Mouse (Mus musculus) liver, embryonic 14.5 days (tissue): Measurements from ENCODE around the gene Hand1. TPM values are rescaled to one million over a fixed set of nuclear protein-coding genes. Genes with fewer than 3 reads are reported as not detected.
"Not testable (repeated sequence)": the region's sequence is repeated elsewhere in the genome, so short reads cannot be mapped to it uniquely, and the experiment has no call there.

ENCODE experiments used
- ATAC-seq: fragments of 200-750 bp; cut with Nextera tagmentation; 2 replicates; pipeline ENCODE4 v1.8.0; 2017; ENCODE audit warnings: moderate number of reproducible peaks, mild to moderate bottlenecking, moderate library complexity; ENCODE audit not compliant: insufficient read depth
- DNase-seq, 3 experiments: peaks; one replicate each; pipeline ENCODE4 v3.0.0-alpha.2; 2012 to 2013; ENCODE audit warnings: low read depth in 3 of 3, low spot score in 3 of 3
- H3K27ac ChIP-seq: fragments of 300-500 bp; sonication (generic); 2 replicates; pipeline ENCODE4 v1.5.1; 2014; ENCODE audit warnings: moderate library complexity, mild to moderate bottlenecking, control low read depth, inconsistent platforms
- H3K27me3 ChIP-seq: fragments of 300-500 bp; sonication (generic); 2 replicates; pipeline ENCODE4 v1.6.1; 2014; ENCODE audit warnings: mild to moderate bottlenecking, low read length, moderate library complexity; ENCODE audit not compliant: control insufficient read depth, insufficient read depth
- H3K36me3 ChIP-seq: fragments of 300-500 bp; sonication (generic); replicated peaks from 2 replicates; pipeline ENCODE4 v1.6.1; 2014; ENCODE audit warnings: low read depth; ENCODE audit not compliant: control insufficient read depth, insufficient read depth
- H3K4me1 ChIP-seq, 2 experiments: fragments of 200-500 bp in 1 of 2; fragments of 300-500 bp in 1 of 2; sonication (generic) in 1 of 2; replicated peaks; 2 replicates each; pipeline ENCODE4 v1.6.1; 2012 to 2014; ENCODE audit warnings: antibody characterized with exemption in 1 of 2, inconsistent platforms in 1 of 2, low read length in 1 of 2; ENCODE audit not compliant: control insufficient read depth in 2 of 2, insufficient read depth in 2 of 2
- H3K4me2 ChIP-seq: fragments of 300-500 bp; sonication (generic); 2 replicates; pipeline ENCODE4 v1.6.1; 2014; ENCODE audit warnings: low read depth, mild to moderate bottlenecking, control low read depth, moderate library complexity
- H3K4me3 ChIP-seq, 2 experiments: fragments of 200-500 bp in 1 of 2; fragments of 300-500 bp in 1 of 2; sonication (generic) in 1 of 2; 2 replicates each; pipeline ENCODE4 v1.5.1; 2012 to 2014; ENCODE audit warnings: low read depth in 2 of 2, low read length in 2 of 2, mild to moderate bottlenecking in 2 of 2, control low read depth in 1 of 2, inconsistent platforms in 1 of 2, moderate library complexity in 1 of 2; ENCODE audit not compliant: insufficient read depth in 1 of 2
- H3K9ac ChIP-seq: fragments of 300-500 bp; sonication (generic); replicated peaks from 2 replicates; pipeline ENCODE4 v1.6.1; 2014; ENCODE audit warnings: mild to moderate bottlenecking, control low read depth, moderate library complexity
- H3K9me3 ChIP-seq: fragments of 300-500 bp; sonication (generic); 2 replicates; pipeline ENCODE4 v1.6.1; 2016; ENCODE audit warnings: low read length, mixed read lengths; ENCODE audit not compliant: control insufficient read depth
- CTCF ChIP-seq: IDR thresholded peaks from 2 replicates; pipeline ENCODE4 v1.5.1; 2016; ENCODE audit warnings: antibody characterized with exemption, low read depth, control low read depth
- EP300 ChIP-seq: IDR thresholded peaks from 2 replicates; pipeline ENCODE4 v1.6.1; 2016; ENCODE audit warnings: antibody characterized with exemption, low read depth
- WGBS: fragments of 180-500 bp; shearing (Covaris S2); extraction: QIAGEN DNeasy Blood & Tissue Kit; methylation state at CpG from one replicate; pipeline ENCODE4 v1.1.7; 2014; ENCODE audit not compliant: insufficient replicate concordance; 5-methylcytosine and 5-hydroxymethylcytosine counted together
- polyA plus RNA-seq, 2 experiments: library from polyadenylated mRNA; depleted of rRNA in 1 of 2; stranded (reverse) in 1 of 2; unstranded in 1 of 2; fragments of >200 nt; fragmentation: Nextera tagmentation in 1 of 2; extraction: Ambion mirVana in 1 of 2; gene quantifications; 2 replicates each; pipeline versions ENCODE4 v1.2.1 to v1.2.3; 2012 to 2014

The Hand1 gene
- polyA plus RNA-seq, 2 experiments = 0.18 to 0.19 TPM

GRCm38 (mm10) chr11:57823714-57824113 lies 8.9 kb downstream of the Hand1 start:
- H3K27me3 ChIP-seq = peaks cover 35% of the 10 kb centered on the region
- no peaks in the 10 kb centered on the region for H3K9me3 ChIP-seq
- ATAC-seq (no peak), DNase-seq (no peak)
- H3K9ac ChIP-seq = no peak overlapping the region
- no peak overlapping the region for H3K4me3 ChIP-seq
- no peak overlapping the region for H3K4me2 ChIP-seq
- no peak overlapping the region for H3K27ac ChIP-seq
- no peaks in the 10 kb centered on the region for H3K4me1 ChIP-seq
- TF ChIP-seq CTCF (no peak), EP300 (no peak)
- WGBS = 42% methylated on average over 7 of the region's 7 CpGs
- no peaks in the 10 kb centered on the region for H3K36me3 ChIP-seq

GRCm38 (mm10) chr11:57823159-57823558 lies 9.5 kb downstream of the Hand1 start:
- 71% methylated on average over 2 of the region's 2 CpGs for WGBS

GRCm38 (mm10) chr11:57819999-57820581 lies 12.5 kb downstream of the Hand1 start:
- Histone ChIP-seq H3K4me2 (no peak overlapping the region), H3K4me3 (no peak overlapping the region), H3K9me3 (no peaks in the 10 kb centered on the region), H3K9ac (no peak overlapping the region), H3K27ac (no peak overlapping the region), H3K4me1 (peaks cover 0 to 4% of the 10 kb centered on the region in 2 experiments; a peak in 2 of 4 replicates), H3K36me3 (no peaks in the 10 kb centered on the region), H3K27me3 (peaks cover 3% of the 10 kb centered on the region; the same call in 1 of the 2 replicates)
- 21% methylated on average over 9 of the region's 9 CpGs for WGBS
- ATAC-seq (no peak), DNase-seq (peak in 2 of 3 experiments; percentile 34 to 35)
- TF ChIP-seq CTCF (peak; percentile 96), EP300 (no peak)

More at GRCm38 (mm10) chr11:57823159-57823558, 9.5 kb downstream of the Hand1 start:
- H3K4me1 ChIP-seq, H3K4me2 ChIP-seq, H3K36me3 ChIP-seq, H3K9me3 ChIP-seq, H3K27ac ChIP-seq, ATAC-seq, DNase-seq, H3K4me3 ChIP-seq, H3K9ac ChIP-seq: not testable (repeated sequence)
- H3K27me3 ChIP-seq = peaks cover 29% of the 10 kb centered on the region

GRCm38 (mm10) chr11:57818189-57818588 lies 14.4 kb downstream of the Hand1 start:
- no peaks in the 10 kb centered on the region for H3K36me3 ChIP-seq
- H3K4me3 ChIP-seq = no peak overlapping the region
- DNase-seq (no peak), ATAC-seq (no peak)
- WGBS = 70% methylated on average over 4 of the region's 4 CpGs
- TF ChIP-seq CTCF = peak; percentile 56
- TF ChIP-seq EP300 = no peak
- no peaks in the 10 kb centered on the region for H3K27me3 ChIP-seq
- no peak overlapping the region for H3K27ac ChIP-seq
- H3K9me3 ChIP-seq = no peaks in the 10 kb centered on the region
- H3K4me2 ChIP-seq = no peak overlapping the region
- H3K4me1 ChIP-seq = peaks cover 5 to 8% of the 10 kb centered on the region in 2 experiments
- no peak overlapping the region for H3K9ac ChIP-seq

- Histone ChIP-seq H3K9ac (no peak overlapping the region), H3K27me3 (no peaks in the 10 kb centered on the region), H3K4me1 (peaks cover 14 to 26% of the 10 kb centered on the region in 2 experiments), H3K9me3 (no peaks in the 10 kb centered on the region), H3K4me3 (no peak overlapping the region), H3K4me2 (no peak overlapping the region), H3K27ac (no peak overlapping the region), H3K36me3 (no peaks in the 10 kb centered on the region)
- WGBS = 76% methylated on average over 3 of the region's 3 CpGs
- TF ChIP-seq CTCF (no peak), EP300 (no peak)
- ATAC-seq (no peak), DNase-seq (no peak)
These were observed 19.0 kb downstream of the Hand1 start for GRCm38 (mm10) chr11:57813641-57814040.
